Mouse (Mus musculus) layer of hippocampus, adult 9-10 months (tissue): ENCODE measurements around the gene Col15a1.

Source experiments
- DNase-seq: peaks from one replicate; pipeline ENCODE4 v3.0.0; 2022; ENCODE audit warnings: low spot score

The Col15a1 gene

DNA sequence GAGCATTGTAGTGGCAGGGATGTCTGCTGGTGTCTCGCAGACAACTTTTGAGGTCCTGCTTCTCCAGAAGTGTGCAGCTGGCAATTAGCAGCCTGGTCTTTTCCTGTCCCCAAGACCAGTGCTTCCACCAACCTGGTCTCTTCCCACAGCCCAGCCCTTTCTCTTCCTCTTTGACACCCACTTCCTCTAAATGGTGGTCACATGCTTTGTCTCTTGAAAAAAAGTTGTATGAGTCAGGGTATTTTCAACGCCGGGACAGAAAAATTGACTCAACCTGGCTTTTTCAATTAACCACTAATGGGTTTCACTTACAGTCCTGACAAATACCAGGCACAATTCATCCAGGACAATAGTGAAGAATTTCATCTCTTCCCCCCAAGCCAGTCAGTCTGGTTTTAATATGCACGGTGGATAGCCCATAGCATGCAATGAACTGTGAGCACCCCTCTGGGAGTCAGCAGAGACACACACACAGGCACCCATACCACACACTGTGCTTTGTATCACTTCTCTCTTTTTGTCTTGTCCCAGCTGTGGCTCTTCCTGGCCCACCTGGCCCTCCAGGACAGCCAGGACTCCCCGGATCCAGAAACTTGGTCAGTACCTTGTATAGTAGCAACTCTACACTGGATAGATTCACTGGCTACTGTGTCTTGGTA lies 95.5 kb downstream of the Col15a1 start:
- no peak for DNase-seq

DNA sequence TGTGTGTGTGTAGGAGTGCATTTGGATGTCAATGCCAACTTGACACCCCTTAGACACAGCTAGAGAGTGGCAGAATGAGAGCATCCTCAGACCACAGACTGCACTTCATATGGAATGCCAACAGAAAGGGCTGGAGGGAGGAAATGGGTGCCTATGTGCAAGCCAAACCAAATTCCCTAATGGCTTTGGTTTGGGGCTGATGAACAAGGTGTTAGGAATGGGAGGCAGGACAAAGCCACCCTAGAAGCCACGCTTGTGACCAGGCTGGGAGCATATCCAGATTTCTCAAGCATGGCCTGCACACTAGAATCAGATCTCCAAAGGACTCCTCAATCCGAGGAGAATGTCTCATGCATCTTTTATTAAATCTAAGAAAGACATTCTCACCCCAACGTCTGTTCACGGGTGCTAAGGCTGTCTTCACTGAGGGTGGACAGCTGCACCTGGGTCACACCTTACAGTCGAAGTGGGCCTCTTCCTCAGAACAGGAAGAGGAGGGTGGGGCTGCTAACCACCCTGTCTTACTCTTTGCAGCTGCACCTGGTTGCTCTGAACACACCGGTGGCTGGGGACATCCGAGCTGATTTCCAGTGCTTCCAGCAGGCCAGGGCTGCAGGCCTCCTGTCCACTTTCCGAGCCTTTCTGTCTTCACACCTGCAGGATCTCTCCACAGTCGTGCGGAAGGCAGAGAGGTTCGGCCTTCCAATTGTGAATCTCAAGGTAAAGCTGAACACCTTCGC lies 102.1 kb downstream of the Col15a1 start:
- no peak for DNase-seq

DNA sequence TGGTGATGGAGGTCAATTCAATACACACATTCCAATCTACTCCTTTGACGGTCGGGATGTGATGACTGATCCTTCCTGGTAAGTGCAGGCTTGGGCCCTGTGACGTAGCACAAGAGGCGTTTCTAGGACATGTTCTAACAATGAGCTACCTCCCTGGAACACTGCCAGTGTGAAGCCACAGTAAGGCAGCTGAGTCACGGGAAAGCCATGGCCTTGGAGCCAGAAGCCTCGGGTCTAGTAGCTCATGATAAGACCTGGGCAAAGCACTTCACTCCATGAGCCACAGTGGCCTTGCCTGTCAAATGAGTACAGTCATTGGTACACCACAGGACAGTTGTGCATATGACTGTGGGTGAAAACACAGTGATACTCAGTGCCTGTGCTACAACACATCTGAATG lies 102.9 kb downstream of the Col15a1 start:
- DNase-seq = no peak

DNA sequence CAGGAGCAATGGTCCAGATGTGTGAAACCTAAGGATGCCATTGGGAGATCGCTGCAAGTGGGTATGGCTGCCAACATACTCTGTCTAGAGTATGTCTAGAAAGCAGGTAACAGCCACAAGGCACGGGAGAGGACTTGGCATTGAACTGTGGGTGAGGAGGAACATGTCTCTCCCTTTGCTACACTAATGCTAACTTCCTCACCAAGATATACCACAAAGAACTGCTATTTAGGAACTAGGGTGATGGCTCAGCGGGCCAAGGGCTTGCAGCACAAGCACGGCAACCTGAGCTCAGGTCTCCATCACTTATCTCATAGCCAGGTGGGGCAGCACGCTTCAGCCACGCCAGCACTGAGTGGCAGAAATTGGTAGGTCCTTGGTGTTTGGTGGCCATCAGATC lies 103.5 kb downstream of the Col15a1 start:
- DNase-seq = no peak

DNA sequence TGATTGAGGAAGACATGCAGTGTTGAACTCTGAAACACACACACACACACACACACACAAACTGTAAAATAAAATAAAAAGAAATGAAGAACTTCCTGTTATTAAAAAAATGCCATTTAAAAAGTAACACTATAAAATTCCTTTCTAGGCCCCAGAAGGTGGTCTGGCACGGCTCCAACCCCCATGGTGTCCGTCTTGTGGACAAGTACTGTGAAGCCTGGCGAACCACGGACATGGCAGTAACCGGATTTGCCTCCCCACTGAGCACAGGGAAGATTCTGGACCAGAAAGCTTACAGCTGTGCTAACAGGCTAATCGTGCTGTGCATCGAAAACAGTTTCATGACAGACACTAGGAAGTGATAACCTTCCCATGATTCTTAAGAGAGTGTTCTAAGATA lies 104.0 kb downstream of the Col15a1 start:
- no peak for DNase-seq

GRCm38 (mm10) chr4:47312676-47313075 lies 104.7 kb downstream of the Col15a1 start:
- DNase-seq = no peak

GRCm38 (mm10) chr4:47313710-47314410 lies 105.9 kb downstream of the Col15a1 start:
- no peak for DNase-seq

DNA sequence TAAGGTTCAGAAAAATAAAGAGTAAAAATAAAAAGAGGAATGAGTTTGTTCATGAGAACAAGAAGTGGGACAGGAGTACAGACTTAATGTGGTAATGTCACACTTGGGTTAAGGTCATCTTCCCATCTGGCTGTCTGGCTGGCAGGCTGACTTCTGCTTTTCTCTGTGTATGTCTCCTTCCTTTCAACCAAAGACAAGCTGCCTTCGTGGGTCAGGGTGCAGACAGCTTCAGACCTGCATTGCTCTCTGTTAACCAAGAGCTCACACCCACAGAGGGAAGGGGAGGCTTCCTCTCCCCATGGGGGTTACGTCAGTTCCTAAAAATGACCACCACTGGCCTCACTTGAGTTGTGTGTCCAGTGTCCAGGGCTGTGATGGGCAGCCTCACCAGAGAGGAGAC lies 107.5 kb downstream of the Col15a1 start:
- DNase-seq = no peak

GRCm38 (mm10) chr4:47316432-47316831 lies 108.5 kb downstream of the Col15a1 start:
- DNase-seq = no peak

DNA sequence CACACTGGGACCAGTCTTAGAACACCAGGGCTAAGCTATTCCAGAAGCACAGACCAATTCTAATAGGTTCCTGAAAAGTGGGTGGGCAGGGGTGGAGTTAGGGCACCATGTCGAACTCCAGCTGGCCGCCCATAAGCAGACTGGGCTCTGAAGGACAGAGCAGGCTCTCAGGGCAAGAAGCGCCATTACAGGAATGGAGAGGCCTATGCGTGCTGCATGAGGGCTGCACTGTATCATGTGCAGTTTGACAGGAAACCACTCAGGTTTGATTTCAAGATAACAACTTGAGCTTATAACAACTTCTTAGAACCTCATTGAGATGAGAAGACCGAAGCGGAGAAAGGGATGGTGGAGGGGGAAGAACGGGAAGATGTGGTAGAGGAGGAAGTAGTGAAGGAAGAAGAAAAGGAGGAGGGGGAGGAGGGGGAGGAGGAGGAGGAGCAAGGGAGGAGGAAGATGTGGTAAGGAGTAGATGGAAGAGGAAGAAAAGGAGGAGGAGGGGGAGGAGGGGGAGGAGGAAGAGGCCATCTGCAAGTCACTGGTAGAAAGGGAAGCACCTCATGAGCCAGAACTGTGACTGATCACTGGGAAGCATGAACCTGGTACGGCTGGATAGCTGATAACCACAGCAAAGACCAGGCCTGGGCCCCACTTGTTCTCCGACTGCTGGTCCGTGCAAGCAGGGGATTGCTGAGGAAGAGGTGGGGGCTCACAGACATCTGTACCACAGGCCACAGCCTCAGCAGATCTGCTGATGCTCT lies 111.8 kb downstream of the Col15a1 start:
- DNase-seq = no peak

DNA sequence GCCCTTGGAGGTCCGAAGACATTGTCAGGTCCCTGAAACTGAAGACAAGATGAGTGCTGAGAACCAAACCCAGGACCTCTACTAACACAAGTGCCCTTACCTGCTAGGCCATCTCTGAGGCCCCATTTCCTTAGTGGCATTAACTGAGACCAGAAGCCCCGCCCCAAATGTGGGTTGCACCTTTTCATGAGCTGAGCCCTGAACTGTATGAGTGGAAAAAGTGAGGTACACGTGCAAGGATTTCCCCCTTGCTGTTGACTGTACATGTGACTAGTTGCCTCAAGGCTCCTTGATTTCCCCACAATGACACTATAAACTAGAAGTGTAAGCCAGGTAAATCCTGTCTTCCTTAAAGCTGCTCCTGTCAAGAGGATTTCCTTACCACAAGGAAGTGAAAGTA lies 114.4 kb downstream of the Col15a1 start:
- no peak for DNase-seq

- DNase-seq = no peak
Observed at GRCm38 (mm10) chr4:47324206-47324605, 116.2 kb downstream of the Col15a1 start.

- no peak for DNase-seq
Observed at GRCm38 (mm10) chr4:47327782-47328181, 119.8 kb downstream of the Col15a1 start.

- no peak for DNase-seq
Observed at GRCm38 (mm10) chr4:47329285-47329684, 121.3 kb downstream of the Col15a1 start.

DNA sequence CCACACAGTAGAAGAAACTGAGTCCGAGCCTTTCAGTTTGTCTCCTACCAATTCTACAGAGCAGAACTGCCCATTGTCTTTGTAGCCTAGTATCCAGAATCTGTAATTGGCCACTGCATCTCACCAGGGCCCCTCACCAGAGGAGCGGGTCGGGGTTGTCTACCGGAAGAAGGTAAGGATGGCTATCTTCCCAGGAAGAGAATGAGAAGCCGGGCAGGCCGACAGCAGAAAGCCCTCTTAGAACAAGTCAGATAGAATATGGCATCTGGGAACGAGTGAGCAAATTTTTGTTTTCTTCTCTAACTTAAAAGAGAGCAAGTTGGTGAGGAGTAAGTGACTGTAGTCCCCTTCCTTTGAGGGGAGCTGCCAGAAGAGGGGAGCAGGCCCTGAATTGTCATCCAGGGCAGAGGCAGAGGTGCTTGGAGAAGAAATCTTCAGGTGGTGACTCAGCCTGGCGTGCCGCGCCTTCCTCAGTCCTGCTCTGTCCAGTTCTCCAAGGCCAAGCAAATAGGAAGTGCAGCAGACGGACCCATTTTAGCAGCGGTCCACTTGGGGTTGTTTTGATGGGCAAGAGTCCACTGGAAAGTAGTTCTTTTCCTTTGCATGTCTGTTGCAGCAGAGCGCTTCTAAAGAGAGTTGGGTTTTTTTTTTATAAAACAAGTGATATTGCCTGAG lies 122.6 kb downstream of the Col15a1 start:
- no peak for DNase-seq

DNA sequence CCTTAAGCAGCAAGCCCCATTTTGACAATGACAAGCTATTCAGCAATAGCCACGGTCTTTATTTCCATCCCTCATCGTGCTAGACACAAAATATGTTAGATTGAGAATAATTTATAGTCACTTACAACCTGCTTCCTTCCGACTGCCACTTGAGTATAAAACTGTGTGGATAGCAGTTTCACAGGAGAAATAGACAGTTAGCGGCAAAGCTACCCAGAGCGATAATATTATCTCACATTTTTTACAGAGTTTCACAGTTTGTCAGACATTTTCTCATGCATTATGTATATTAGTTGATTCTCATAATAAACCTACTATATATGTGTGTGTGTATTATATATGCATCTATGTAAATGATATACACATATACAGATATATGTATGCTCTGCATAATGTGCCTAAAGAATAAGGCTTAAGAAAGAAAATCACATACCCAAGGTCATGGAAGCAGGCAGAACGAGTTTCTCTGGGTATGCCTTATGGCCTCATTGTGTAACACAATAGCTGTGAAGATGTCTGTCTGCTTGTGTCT lies 124.9 kb downstream of the Col15a1 start:
- DNase-seq = no peak

- DNase-seq = no peak
Observed at GRCm38 (mm10) chr4:47333541-47333940, 125.6 kb downstream of the Col15a1 start.

- no peak for DNase-seq
Observed at GRCm38 (mm10) chr4:47336941-47337600, 129.1 kb downstream of the Col15a1 start.

GRCm38 (mm10) chr4:47342632-47343031 lies 134.7 kb downstream of the Col15a1 start:
- DNase-seq = no peak

DNA sequence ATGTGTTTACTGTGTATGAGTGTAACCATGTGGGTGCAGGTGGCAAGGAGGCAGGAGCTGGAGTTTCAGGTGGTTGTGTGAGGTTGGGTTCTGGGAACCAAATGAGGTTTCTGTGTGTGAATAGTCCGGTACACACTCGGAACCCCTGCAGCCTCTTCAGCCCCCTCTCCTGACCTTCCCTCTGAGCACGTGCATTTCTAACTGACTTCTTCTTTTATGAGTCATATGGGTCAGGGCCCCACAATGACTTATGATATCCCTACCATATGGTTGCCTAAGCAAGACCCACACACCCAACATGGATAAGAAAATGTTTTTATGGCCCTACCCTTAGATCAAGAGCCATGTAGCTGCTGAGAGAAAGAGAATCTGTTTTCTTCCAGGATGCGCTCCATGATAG lies 139.1 kb downstream of the Col15a1 start:
- DNase-seq = no peak

DNA sequence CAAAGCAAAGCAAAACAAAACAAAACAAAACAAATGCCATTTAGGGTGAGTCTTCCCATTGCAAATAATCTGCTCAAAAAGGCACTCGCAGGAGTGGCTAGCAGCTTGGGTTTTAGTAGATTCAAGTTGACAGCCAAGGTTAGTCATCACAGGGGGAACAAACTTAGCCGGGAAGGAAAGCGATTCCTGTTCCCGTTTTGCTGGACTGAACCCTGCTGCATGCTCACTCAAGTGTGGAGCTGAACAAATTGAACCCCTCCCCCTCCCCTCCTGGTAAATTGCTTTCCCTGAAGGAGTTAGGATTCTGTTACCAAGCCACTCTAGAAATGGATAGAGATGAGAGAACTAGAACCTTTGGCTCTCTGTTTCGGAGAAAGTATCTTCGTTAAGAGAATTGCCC lies 141.8 kb downstream of the Col15a1 start:
- no peak for DNase-seq
